Mouse (Mus musculus) right cerebral cortex, postnatal 4 days (tissue): ENCODE measurements around the gene Hist2h2aa1.
"Not testable (repeated sequence)": the region's sequence is repeated elsewhere in the genome, so short reads cannot be mapped to it uniquely, and the experiment has no call there.

Experiments
- DNase-seq: peaks from one replicate; pipeline ENCODE4 v3.0.0-alpha.2; 2022

Gene Hist2h2aa1

GRCm38 (mm10) chr3:96230910-96231757 lies 14.2 kb upstream of the Hist2h2aa1 start:
- no peak for DNase-seq

- DNase-seq = no peak
Observed at GRCm38 (mm10) chr3:96231758-96232120, 13.6 kb upstream of the Hist2h2aa1 start.

GRCm38 (mm10) chr3:96234914-96235313 lies 10.4 kb upstream of the Hist2h2aa1 start:
- no peak for DNase-seq

GRCm38 (mm10) chr3:96235836-96236235 lies 9.5 kb upstream of the Hist2h2aa1 start:
- DNase-seq = no peak

- DNase-seq = no peak
Observed at GRCm38 (mm10) chr3:96236834-96237334, 8.4 kb upstream of the Hist2h2aa1 start.

DNA sequence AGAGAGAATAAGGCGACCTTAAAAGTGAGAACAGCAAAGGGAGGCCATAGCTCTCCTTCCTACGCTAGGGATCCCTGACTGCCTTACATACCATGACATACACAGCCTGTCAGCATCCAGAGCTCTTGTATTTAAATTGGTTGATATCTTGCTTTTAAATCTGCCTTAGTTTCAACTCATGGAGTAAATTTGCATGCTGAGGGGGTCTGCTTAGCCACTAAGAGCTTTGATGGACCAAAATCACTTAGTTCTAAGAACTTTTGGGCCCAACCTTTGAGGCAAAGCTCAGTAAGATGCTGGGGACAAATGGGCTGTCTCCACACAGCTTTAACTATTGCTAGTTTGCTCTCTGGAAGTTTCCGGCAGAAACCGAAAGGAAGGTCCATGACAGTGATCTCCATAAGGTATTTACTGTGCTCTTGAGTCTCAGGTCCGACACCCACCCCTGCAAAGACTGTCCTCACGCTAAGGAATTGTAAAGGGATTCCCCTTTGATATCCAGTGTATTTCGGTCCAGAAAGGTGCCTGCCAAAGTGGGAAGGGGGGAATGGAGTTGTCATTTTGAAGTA lies 7.9 kb upstream of the Hist2h2aa1 start:
- no peak for DNase-seq

DNA sequence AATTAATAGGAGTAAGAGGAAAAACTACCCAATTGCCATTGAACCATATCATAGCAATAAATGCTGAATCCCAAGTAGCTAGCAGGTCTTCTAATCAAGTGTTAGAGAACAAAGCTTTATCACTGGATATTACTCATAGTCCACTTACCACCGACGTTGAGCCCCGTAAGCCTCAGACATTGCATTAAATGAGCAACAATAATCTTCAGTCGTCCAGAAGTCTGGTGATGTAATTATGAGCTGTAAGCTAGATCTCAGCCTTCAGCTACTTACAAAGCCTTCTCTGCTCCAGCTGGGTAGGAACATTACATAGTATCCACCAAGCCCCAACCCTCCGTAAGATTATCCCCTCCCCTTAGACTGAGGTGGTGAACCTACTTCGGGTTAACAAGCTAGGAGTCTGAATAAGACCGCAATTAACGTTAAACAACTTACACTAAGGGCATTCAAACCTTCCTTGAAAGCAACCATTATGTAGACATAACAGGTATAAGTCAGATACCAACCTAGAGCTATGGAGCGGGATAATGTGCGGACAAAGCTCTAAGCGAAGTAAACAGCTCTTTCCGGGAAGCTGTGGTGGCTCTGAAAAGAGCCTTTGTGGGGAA lies 7.3 kb upstream of the Hist2h2aa1 start:
- DNase-seq = no peak

GRCm38 (mm10) chr3:96238954-96239793 lies 6.1 kb upstream of the Hist2h2aa1 start, which contains the start of gene Hist2h3c2:
TSS of gene Hist2h3c2 (minus strand) at chr3:96239127.
- DNase-seq = peak; percentile 18

- peak; percentile 87 for DNase-seq
Observed at GRCm38 (mm10) chr3:96239949-96240798, 5.1 kb upstream of the Hist2h2aa1 start, which contains the start of gene Hist2h2aa2. TSS of gene Hist2h2aa2 (minus strand) at chr3:96240276.

GRCm38 (mm10) chr3:96240799-96241197 lies 4.5 kb upstream of the Hist2h2aa1 start:
- no peak for DNase-seq

DNA sequence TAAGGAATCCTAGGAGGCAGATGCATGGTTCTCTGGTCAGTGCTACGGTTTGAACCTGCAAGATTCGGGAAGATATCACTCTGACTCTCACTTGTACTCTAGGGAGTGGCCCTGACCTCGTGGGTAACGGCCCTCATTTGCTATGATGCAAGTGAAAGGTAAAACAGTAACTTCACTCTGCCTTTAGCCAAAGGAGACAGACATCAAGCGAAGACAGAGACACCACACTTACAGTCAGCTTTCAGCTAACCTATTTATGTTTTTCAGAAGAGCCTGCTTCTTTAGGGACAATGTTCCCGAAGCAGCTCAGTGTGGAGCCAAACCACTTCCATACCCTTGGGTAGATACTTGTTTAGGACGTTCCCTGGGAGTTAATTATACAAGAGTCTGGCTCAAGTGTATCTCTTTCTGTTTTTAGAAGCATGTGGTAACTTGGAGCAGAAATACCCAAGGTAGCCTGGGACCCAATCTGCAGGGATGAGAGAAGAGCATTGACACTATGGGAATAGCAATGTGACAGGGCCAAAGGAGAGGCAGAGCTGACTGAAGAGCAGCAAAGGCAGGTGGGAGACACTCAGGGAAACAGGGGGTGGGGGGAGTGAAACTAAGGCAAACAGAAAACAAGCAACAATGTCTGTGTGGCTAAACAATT lies 1.2 kb upstream of the Hist2h2aa1 start:
- DNase-seq = no peak

DNA sequence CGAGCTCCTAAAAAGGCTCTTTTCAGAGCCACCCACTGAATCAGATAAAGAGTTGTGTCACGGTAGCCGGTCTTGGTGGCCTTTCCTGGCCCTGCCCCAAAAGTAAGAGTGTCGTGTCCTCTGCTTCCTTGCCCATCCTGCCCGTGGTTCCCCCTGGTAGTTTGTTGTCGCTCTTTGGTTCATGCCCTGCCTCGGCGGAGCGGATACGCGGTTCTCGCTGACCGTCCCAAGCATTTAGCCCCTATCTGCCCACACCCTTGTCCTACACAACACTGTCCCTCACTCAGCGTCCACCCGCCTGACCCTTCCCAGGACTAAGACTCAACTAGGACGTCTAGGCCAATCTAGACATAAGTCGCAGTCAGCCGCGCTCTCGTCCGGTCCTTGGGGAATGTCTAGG lies 721 bp downstream of the Hist2h2aa1 start:
- not testable (repeated sequence) for DNase-seq

GRCm38 (mm10) chr3:96246427-96246856 lies 1.1 kb downstream of the Hist2h2aa1 start, which contains the start of gene Hist2h3c1:
TSS of gene Hist2h3c1 (plus strand) at chr3:96246685.
- DNase-seq = not testable (repeated sequence)

DNA sequence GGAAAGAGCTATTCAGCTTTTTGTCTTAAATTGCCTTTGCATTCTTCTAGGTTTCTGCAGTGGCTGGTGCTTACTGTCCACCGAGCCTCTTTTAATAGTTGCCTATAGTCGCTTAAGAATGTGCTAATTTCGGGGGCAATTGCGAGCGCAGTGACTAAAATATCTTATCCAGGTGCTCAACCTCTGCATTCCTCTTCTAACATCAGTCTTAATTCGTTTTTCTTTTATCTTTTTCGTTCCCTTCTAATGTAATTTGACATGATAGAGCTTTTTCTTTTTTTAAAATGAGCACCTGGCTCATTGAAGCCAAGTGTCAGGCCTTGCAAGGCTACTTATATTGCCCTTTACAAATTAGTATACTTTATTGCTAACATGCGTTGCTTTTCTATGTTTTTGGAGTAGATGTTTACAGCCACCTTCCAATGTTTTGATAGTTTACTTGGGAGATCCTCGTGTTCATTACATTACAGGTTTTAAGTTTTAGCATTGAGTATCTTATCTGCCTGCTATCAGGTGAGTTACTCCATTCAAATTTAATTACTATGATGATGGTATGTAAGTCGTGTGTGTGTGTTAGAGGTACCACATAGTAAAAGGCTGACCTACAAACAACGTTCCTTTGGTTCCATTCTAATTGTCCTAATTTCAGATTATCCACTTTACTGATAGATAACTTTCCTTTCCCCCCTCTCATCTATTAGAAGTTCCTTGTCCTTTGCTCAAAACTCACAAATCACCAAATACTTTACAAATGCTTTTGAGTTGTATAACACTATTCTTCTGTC lies 2.3 kb downstream of the Hist2h2aa1 start:
- no peak for DNase-seq

- no peak for DNase-seq
Observed at GRCm38 (mm10) chr3:96248141-96249033, 3.1 kb downstream of the Hist2h2aa1 start.

DNA sequence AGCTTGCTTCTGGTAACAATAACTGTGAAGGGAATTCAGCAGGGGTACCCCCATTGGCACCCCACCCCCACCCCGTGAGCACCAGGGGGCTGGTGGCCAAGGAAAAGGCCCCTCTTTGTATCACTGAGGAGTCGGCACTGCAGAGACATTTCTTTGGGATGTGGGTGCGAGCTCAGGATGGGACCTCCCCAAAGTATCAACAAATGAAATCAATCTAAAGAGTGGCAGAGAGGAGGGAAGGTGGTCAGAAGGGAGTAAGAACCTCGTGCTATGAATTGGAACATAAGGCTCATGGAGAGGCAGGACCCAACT lies 3.7 kb downstream of the Hist2h2aa1 start:
- no peak for DNase-seq

DNA sequence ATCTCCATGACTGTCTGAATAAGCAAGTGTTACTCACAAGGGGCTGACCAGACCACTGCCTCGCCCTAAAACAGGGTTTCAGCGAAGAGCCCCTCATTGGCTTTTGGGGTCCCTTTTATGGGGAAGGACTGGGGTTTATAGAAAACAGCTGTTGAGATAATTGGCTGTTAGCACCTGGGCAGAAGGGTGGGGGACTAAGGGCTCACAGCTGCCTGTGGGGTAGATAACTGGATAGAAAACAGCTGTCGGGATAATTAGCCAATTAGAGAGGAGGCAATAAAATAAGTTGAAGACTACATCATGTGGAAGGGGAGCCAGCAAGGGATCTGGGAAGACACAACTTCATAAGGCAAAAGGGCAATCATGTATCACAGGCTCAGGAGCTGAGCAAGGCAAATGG lies 5.6 kb downstream of the Hist2h2aa1 start:
- DNase-seq = no peak

DNA sequence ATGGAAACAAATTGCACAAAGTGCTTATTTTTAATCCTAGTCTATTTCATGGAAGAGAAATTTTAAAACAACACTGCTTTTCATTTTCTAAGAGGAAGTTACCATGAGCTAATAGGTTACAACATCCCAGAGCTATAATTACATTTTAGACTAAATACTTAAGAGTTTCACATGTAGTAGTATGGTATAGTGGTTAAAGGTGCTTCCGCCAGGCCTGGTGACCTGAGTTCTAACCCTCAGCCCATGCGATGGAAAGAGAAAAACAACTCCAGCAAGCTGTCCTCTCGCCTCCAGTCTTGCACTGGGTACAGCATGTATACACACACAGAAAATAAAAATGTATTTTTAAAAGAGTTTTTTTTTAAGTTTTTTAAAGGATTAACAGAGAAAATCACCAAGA lies 6.5 kb downstream of the Hist2h2aa1 start:
- DNase-seq = no peak

GRCm38 (mm10) chr3:96254683-96255355 lies 9.5 kb downstream of the Hist2h2aa1 start:
- no peak for DNase-seq
